Mouse (Mus musculus) embryonic facial prominence, embryonic 14.5 days (tissue): ENCODE results near the gene Celf3. TPM values are rescaled to one million over a fixed set of nuclear protein-coding genes. Genes with fewer than 3 reads are reported as not detected.

ENCODE experiments used
- ATAC-seq: fragments of 200-750 bp; cut with Nextera tagmentation; 2 replicates; pipeline ENCODE4 v1.8.0; 2017; ENCODE audit warnings: low read depth, moderate number of reproducible peaks, moderate TSS enrichment
- DNase-seq: peaks from one replicate; pipeline ENCODE4 v3.0.0-alpha.2; 2015; ENCODE audit warnings: low spot score
- H3K27ac ChIP-seq: fragments of 300-500 bp; sonication (generic); replicated peaks from 2 replicates; pipeline ENCODE4 v1.5.1; 2014; ENCODE audit warnings: low read depth, mild to moderate bottlenecking, low read length, moderate library complexity
- H3K27me3 ChIP-seq: fragments of 300-500 bp; sonication (generic); replicated peaks from 2 replicates; pipeline ENCODE4 v1.6.1; 2014; ENCODE audit warnings: low read length; ENCODE audit not compliant: control insufficient read depth, insufficient read depth
- H3K36me3 ChIP-seq: fragments of 300-500 bp; sonication (generic); 2 replicates; pipeline ENCODE4 v1.6.1; 2014; ENCODE audit warnings: low read length, mixed read lengths; ENCODE audit not compliant: control insufficient read depth, insufficient read depth
- H3K4me1 ChIP-seq: fragments of 300-500 bp; sonication (generic); 2 replicates; pipeline ENCODE4 v1.6.1; 2014; ENCODE audit warnings: antibody characterized with exemption, low read length; ENCODE audit not compliant: control insufficient read depth, insufficient read depth
- H3K4me2 ChIP-seq: fragments of 300-500 bp; sonication (generic); 2 replicates; pipeline ENCODE4 v1.6.1; 2014; ENCODE audit warnings: low read depth, mild to moderate bottlenecking, low read length, moderate library complexity, mixed read lengths
- H3K4me3 ChIP-seq: fragments of 300-500 bp; sonication (generic); 2 replicates; pipeline ENCODE4 v1.5.1; 2014; ENCODE audit warnings: low read depth, mild to moderate bottlenecking, low read length
- H3K9ac ChIP-seq: fragments of 300-500 bp; sonication (generic); 2 replicates; pipeline ENCODE4 v1.6.1; 2014; ENCODE audit warnings: low read depth, mild to moderate bottlenecking, low read length, moderate library complexity, mixed read lengths
- H3K9me3 ChIP-seq: fragments of 300-500 bp; sonication (generic); 2 replicates; pipeline ENCODE4 v1.6.1; 2016; ENCODE audit warnings: low read length; ENCODE audit not compliant: control insufficient read depth
- WGBS: fragments of 180-500 bp; shearing (Covaris S2); extraction: QIAGEN DNeasy Blood & Tissue Kit; methylation state at CpG from one replicate; pipeline ENCODE4 v1.1.7; 2014; 5-methylcytosine and 5-hydroxymethylcytosine counted together
- polyA plus RNA-seq: library from polyadenylated mRNA; unstranded; fragments of >200 nt; fragmentation: Nextera tagmentation; extraction: Ambion mirVana; gene quantifications from 2 replicates; pipeline ENCODE4 v1.2.1, GENCODE M21; 2014

Celf3 gene
- polyA plus RNA-seq, 1 experiment from 2014 or later, result 8.8 TPM

- no peaks in the 10 kb centered on the region for H3K36me3 ChIP-seq
- H3K27me3 ChIP-seq, result no peaks in the 10 kb centered on the region
- no peak overlapping the region for H3K27ac ChIP-seq
- no peak overlapping the region for H3K9ac ChIP-seq
- no peak overlapping the region for H3K4me2 ChIP-seq
- WGBS, result 93% methylated on average over 3 of the region's 3 CpGs
- DNase-seq (no peak), ATAC-seq (no peak)
- H3K4me3 ChIP-seq, result no peak overlapping the region
- H3K4me1 ChIP-seq, result no peaks in the 10 kb centered on the region
- no peaks in the 10 kb centered on the region for H3K9me3 ChIP-seq
These were observed 59.1 kb downstream of the Celf3 start for GRCm38 (mm10) chr3:94537187-94537586.

Other genes with a start within 250 kb of the Celf3 start
- not detected in 2 replicates for gene Gm4778, start 214.3 kb upstream of the Celf3 start, polyA plus RNA-seq
- gene Them4, start 168.2 kb upstream of the Celf3 start, polyA plus RNA-seq, result 12.2 and 14.9 TPM in 2 replicates
- gene Them5, start 136.2 kb upstream of the Celf3 start, polyA plus RNA-seq, result 20.3 and 26.2 TPM in 2 replicates
- 2.1 and 2.9 TPM in 2 replicates for gene C2cd4d, start 115.9 kb upstream of the Celf3 start, polyA plus RNA-seq
- 2.5 and 2.8 TPM in 2 replicates for gene Rorc, start 105.5 kb upstream of the Celf3 start, polyA plus RNA-seq
- gene Lingo4, start 79.8 kb upstream of the Celf3 start, polyA plus RNA-seq, result 0.07 and 0.08 TPM in 2 replicates
- 8.9 and 9.7 TPM in 2 replicates for gene Tdrkh, start 65.0 kb upstream of the Celf3 start, polyA plus RNA-seq
- gene Mrpl9, start 35.0 kb upstream of the Celf3 start, polyA plus RNA-seq, result 52.4 and 59.4 TPM in 2 replicates
- gene Oaz3, start 34.4 kb upstream of the Celf3 start, polyA plus RNA-seq, result not detected in 2 replicates
- 5.5 and 17.2 TPM in 2 replicates for gene Riiad1, start 2.0 kb downstream of the Celf3 start, polyA plus RNA-seq
- gene Snx27, start 104.4 kb downstream of the Celf3 start, polyA plus RNA-seq, result 33.6 and 33.9 TPM in 2 replicates
- gene Gm10972, start 164.8 kb downstream of the Celf3 start, polyA plus RNA-seq, result not detected in 2 replicates
- 10.6 TPM in 2 replicates for gene Tuft1, start 180.6 kb downstream of the Celf3 start, polyA plus RNA-seq
- gene Selenbp2, start 215.3 kb downstream of the Celf3 start, polyA plus RNA-seq, result 0.32 and 0.97 TPM in 2 replicates